22 mouse cellular contexts compared by ENCODE assay signal in the genomic region with DNA sequence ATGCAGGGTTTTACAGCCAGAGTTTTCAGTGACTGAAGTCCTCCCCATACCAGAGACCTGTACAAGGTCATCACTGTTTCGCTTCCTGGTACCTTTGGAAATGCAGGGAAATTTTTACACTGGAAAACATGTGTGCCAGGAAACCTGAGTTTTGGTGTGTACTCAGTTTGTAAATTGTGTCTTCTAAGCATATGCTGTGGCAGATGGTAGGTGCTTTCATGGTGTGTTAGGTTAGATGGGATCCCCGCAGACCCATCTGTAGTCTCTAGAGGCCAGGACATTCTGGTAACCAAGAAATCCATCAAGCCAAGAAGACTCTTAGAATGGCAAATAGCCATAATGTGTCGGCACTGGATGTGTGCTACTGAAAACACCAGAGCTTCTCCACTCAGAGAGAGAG. TPM values are rescaled to one million over a fixed set of nuclear protein-coding genes. Genes with fewer than 3 reads are reported as not detected.
DNase-seq lines count a peak whose midpoint lies in the region; ATAC-seq and TF ChIP-seq lines count a peak whose summit lies in the region.
"Had no signal": no experiment of that assay in that cellular context is flagged by ENCODE, and none has a peak within 500 bp of the region (broad histone marks: within the 10 kb centered on the region; RNA-seq: fewer than 3 reads in every experiment).

No protein-coding gene starts in this region.

- H3K4me1 ChIP-seq in cerebellum, adult 2 months (ENCODE audit: control insufficient read depth, insufficient read depth, low read length), result peaks cover 6% of the 10 kb centered on the region; the same call in 1 of the 2 replicates
- H3K4me1 ChIP-seq in lung, postnatal 0 days (ENCODE audit: insufficient read depth, low read depth, low read length), result no peaks in the 10 kb centered on the region
- H3K4me1 ChIP-seq: heart, embryonic 15.5 days; midbrain, embryonic 10.5 days had no signal

- no peaks in the 10 kb centered on the region for H3K36me3 ChIP-seq in lung, postnatal 0 days (ENCODE audit: insufficient read depth, low read length)
- H3K36me3 ChIP-seq: forebrain, embryonic 10.5 days; heart, embryonic 15.5 days; hindbrain, embryonic 15.5 days; midbrain, embryonic 10.5 days had no signal

- H3K4me3 ChIP-seq in cerebellum, adult 2 months (replicated peaks; ENCODE audit: insufficient read depth, low read depth, low read length), result no peak overlapping the region
- no peak overlapping the region for H3K4me3 ChIP-seq in lung, postnatal 0 days (ENCODE audit: low read depth, low read length)
- H3K4me3 ChIP-seq: forebrain, embryonic 10.5 days; heart, embryonic 15.5 days; hindbrain, embryonic 15.5 days; midbrain, embryonic 10.5 days had no signal

- peak; percentile 67 for ATAC-seq in cerebellum, adult (ENCODE audit: insufficient number of reproducible peaks, low FRiP score, low TSS enrichment)
- ATAC-seq in lung, postnatal 0 days, result no peak

- no peak overlapping the region for H3K4me2 ChIP-seq in lung, postnatal 0 days (replicated peaks; ENCODE audit: low read depth, low read length)
- H3K4me2 ChIP-seq: heart, embryonic 15.5 days; hindbrain, embryonic 15.5 days had no signal

- TF ChIP-seq POLR2A in cerebellum, adult 2 months (IDR thresholded peaks at IDR 0.05; ENCODE audit: borderline replicate concordance, insufficient read depth, low read length), result no peak

- peak overlapping the region; percentile 18; the same call in 1 of the 2 replicates for H3K27ac ChIP-seq in cerebellum, adult 2 months (ENCODE audit: insufficient read depth, low read length)
- H3K27ac ChIP-seq in lung, postnatal 0 days (ENCODE audit: low read length), result no peak overlapping the region
- H3K27ac ChIP-seq: forebrain, embryonic 10.5 days; heart, embryonic 15.5 days; hindbrain, embryonic 15.5 days; midbrain, embryonic 10.5 days had no signal

- TF ChIP-seq EP300 in lung, postnatal 0 days (IDR thresholded peaks at IDR 0.05), result no peak

- H3K9ac ChIP-seq in lung, postnatal 0 days (replicated peaks; ENCODE audit: low read depth), result no peak overlapping the region
- H3K9ac ChIP-seq: heart, embryonic 15.5 days; hindbrain, embryonic 15.5 days had no signal

- H3K27me3 ChIP-seq in cerebellum, adult 2 months (ENCODE audit: control insufficient read depth, insufficient read depth, low read length), result no peaks in the 10 kb centered on the region
- H3K27me3 ChIP-seq in lung, postnatal 0 days (replicated peaks; ENCODE audit: insufficient read depth, low read length), result no peaks in the 10 kb centered on the region
- H3K27me3 ChIP-seq: heart, embryonic 15.5 days; hindbrain, embryonic 15.5 days had no signal

- DNase-seq in cerebellum, postnatal 4 days (ENCODE audit: low spot score in 2 of 2), result no peak
- peak; percentile 8 for DNase-seq in left cerebral cortex, postnatal 4 days
- no peak for DNase-seq in left cerebral cortex, postnatal 10 days (ENCODE audit: extremely low spot score in 1 of 2, low spot score in 2 of 2)
- DNase-seq in cerebellum, adult 2 months, result peak; percentile 57 to 84
- DNase-seq in cerebellum, postnatal 36 days, result peak; percentile 50 to 71
- no peak for DNase-seq in lung, postnatal 0 days (ENCODE audit: low spot score)
- DNase-seq in kidney, postnatal 36 days, result no peak
- DNase-seq: adrenal gland, postnatal 25 days; gastrocnemius, postnatal 36 days; heart, postnatal 4 days; kidney, adult 2 months; kidney, postnatal 10 days; liver; lung, postnatal 10 days; right cerebral cortex, postnatal 25 days; spleen, adult 18-20 months; thymus, postnatal 25 days had no signal

- H3K9me3 ChIP-seq in lung, postnatal 0 days (ENCODE audit: low read length), result no peaks in the 10 kb centered on the region
- H3K9me3 ChIP-seq: forebrain, embryonic 10.5 days; heart, embryonic 15.5 days; hindbrain, embryonic 15.5 days; midbrain, embryonic 10.5 days had no signal

- intact Hi-C loops in left cerebral cortex, postnatal 4 days (cut with DNase I), result no loop called here
- intact Hi-C loops in left cerebral cortex, postnatal 10 days (cut with DNase I), result no loop called here

- 14% methylated on average over 3 of the region's 3 CpGs for WGBS in cerebellum, adult 2 months
- 71% methylated on average over 3 of the region's 3 CpGs for WGBS in lung, postnatal 0 days

- TF ChIP-seq CTCF in cerebellum, adult 2 months (IDR thresholded peaks at IDR 0.05; ENCODE audit: borderline replicate concordance, insufficient read depth, low read depth, low read length), result no peak
- no peak for TF ChIP-seq CTCF in lung, postnatal 0 days (IDR thresholded peaks at IDR 0.05)

RNA-seq across cellular contexts. Expression of a gene that starts 38.9 kb away (rescaled TPM):
- 10 to 100 TPM; 15.5 to 17.8 TPM for total RNA-seq in left cerebral cortex, postnatal 4 days (2021)
- total RNA-seq in left cerebral cortex, postnatal 10 days (2021), result 10 to 100 TPM; 18.3 to 21.6 TPM
- polyA plus RNA-seq in cerebellum, adult 2 months (2012; rRNA removed), result 14.9 and 16.1 TPM in 2 replicates
- polyA plus RNA-seq in lung, postnatal 0 days (2015; fragmentation: Nextera tagmentation; extraction: Ambion mirVana), result 9.2 and 9.3 TPM in 2 replicates

Comparison
In these comparisons a context has a peak if more than half of its experiments do, and no peak if none do; other contexts are left out.
1. DNase-seq: peak in left cerebral cortex, postnatal 4 days (single experiment), cerebellum, adult 2 months (2 of 2) and cerebellum, postnatal 36 days (2 of 2); none in cerebellum, postnatal 4 days (0 of 2), left cerebral cortex, postnatal 10 days (0 of 2), lung, postnatal 0 days (single experiment) and kidney, postnatal 36 days (0 of 2).